Mouse (Mus musculus) lung, postnatal 25 days (tissue): ENCODE measurements at regions not wholly inside any gene's neighbourhood (a gene's known extent, or its start where the extent isn't known, plus 50 kb on each side); places are given as distances from the start of the nearest gene placed in this dataset.

Experiments
- DNase-seq: peaks from one replicate; pipeline ENCODE4 v3.0.0; 2022; ENCODE audit warnings: low spot score

GRCm38 (mm10) chr16:95196141-95196540 lies 61.2 kb upstream of the Kcnj15 start:
- no peak for DNase-seq

GRCm38 (mm10) chr16:95196622-95197021 lies 60.7 kb upstream of the Kcnj15 start:
- peak; percentile 70 for DNase-seq

GRCm38 (mm10) chr16:95198795-95199563 lies 58.4 kb upstream of the Kcnj15 start:
- DNase-seq = no peak

- no peak for DNase-seq
These were observed 55.1 kb upstream of the Kcnj15 start for GRCm38 (mm10) chr16:95202126-95202883.

GRCm38 (mm10) chr16:95203026-95203425 lies 54.3 kb upstream of the Kcnj15 start:
- DNase-seq = no peak

GRCm38 (mm10) chr16:95203790-95204189 lies 53.6 kb upstream of the Kcnj15 start:
- DNase-seq = no peak

- no peak for DNase-seq
These were observed 52.9 kb upstream of the Kcnj15 start for GRCm38 (mm10) chr16:95204507-95204906.

GRCm38 (mm10) chr16:95206445-95206844 lies 50.9 kb upstream of the Kcnj15 start:
- DNase-seq = no peak

- no peak for DNase-seq
These were observed 49.8 kb upstream of the Kcnj15 start for GRCm38 (mm10) chr16:95207547-95207946.
